Mouse (Mus musculus): ENCODE data around the gene Erc2.

GRCm38 (mm10) chr14:27613766-27614165 lies 8.5 kb upstream of the Erc2 start:
- TF ChIP-seq POLR2A (IDR thresholded peaks at IDR 0.05; ENCODE audit: insufficient read length, low read depth) (no peak), USF1 (IDR thresholded peaks at IDR 0.05; ENCODE audit: low read depth) (no peak), TCF12 (IDR thresholded peaks at IDR 0.05; ENCODE audit: insufficient read depth, poor library complexity, severe bottlenecking) (no peak)
